12 mouse cellular contexts compared by ENCODE assay signal in the genomic region with DNA sequence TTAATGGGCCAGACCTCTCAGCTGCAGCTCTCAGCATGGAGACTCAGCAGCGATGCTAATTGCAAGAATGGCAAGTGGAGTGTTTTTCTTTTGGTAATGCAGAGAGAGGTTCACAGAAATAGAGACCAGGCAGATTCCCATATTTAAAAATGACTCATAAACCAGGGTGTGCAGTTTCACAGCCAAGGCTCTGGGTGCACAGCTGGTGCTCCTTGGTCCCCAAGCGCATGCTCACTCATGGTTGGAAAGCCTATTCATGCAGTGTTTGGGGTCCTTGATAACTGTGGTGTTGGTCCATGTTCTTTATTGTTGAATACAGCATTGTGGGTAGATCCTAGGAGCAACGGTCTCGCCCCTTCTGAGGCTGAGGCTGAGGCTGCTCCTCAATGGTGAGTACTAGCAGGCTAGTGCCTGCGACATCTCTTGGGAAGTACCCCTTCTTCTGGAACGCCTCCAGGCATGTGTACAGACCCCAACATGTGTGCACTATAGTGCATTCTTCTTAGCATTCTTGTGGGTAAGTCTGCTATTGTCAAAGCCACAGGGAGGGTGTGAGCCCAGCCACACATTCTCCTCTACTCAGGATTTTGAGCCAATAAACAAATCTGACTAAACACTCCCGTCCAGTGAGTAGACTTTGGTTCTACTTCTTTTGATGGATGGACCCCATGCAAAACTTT. TPM values are rescaled to one million over a fixed set of nuclear protein-coding genes. Genes with fewer than 3 reads are reported as not detected.
DNase-seq lines count a peak whose midpoint lies in the region; ATAC-seq and TF ChIP-seq lines count a peak whose summit lies in the region.
"Had no signal": no experiment of that assay in that cellular context is flagged by ENCODE, and none has a peak within 500 bp of the region (broad histone marks: within the 10 kb centered on the region; RNA-seq: fewer than 3 reads in every experiment).

No protein-coding gene starts in this region.

- H3K36me3 ChIP-seq in forebrain, embryonic 10.5 days (replicated peaks): no peaks in the 10 kb centered on the region
- no peaks in the 10 kb centered on the region for H3K36me3 ChIP-seq in forebrain, embryonic 16.5 days (ENCODE audit: control insufficient read depth, insufficient read depth)
- no peaks in the 10 kb centered on the region for H3K36me3 ChIP-seq in heart, postnatal 0 days (replicated peaks; ENCODE audit: control insufficient read depth, insufficient read depth, low read length)
- H3K36me3 ChIP-seq in limb, embryonic 11.5 days (ENCODE audit: control insufficient read depth, insufficient read depth, low read length): no peaks in the 10 kb centered on the region

- H3K4me3 ChIP-seq in forebrain, embryonic 10.5 days: no peak overlapping the region
- H3K4me3 ChIP-seq in forebrain, embryonic 16.5 days (replicated peaks; ENCODE audit: low read length): no peak overlapping the region
- no peak overlapping the region for H3K4me3 ChIP-seq in heart, postnatal 0 days (ENCODE audit: low read depth, low read length)
- no peak overlapping the region for H3K4me3 ChIP-seq in limb, embryonic 11.5 days (ENCODE audit: low read depth, low read length)

- no peak for TF ChIP-seq CTCF in heart, postnatal 0 days (IDR thresholded peaks at IDR 0.05; ENCODE audit: low read depth)
- TF ChIP-seq CTCF in brain, embryonic 14.5 days (IDR thresholded peaks at IDR 0.05; ENCODE audit: borderline replicate concordance, extremely low read depth, insufficient read depth, insufficient read length): no peak

- TF ChIP-seq EP300 in heart, postnatal 0 days (IDR thresholded peaks at IDR 0.05; ENCODE audit: low read depth): no peak

- no peak overlapping the region for H3K9ac ChIP-seq in forebrain, embryonic 16.5 days (replicated peaks; ENCODE audit: low read depth, low read length)
- no peak overlapping the region for H3K9ac ChIP-seq in heart, postnatal 0 days (replicated peaks; ENCODE audit: low read depth, low read length)
- H3K9ac ChIP-seq in limb, embryonic 11.5 days (ENCODE audit: low read length): no peak overlapping the region

- no peaks in the 10 kb centered on the region for H3K27me3 ChIP-seq in forebrain, embryonic 10.5 days (ENCODE audit: poor library complexity, severe bottlenecking)
- H3K27me3 ChIP-seq in forebrain, embryonic 16.5 days (replicated peaks; ENCODE audit: control insufficient read depth, insufficient read depth, low read length): no peaks in the 10 kb centered on the region
- H3K27me3 ChIP-seq in heart, postnatal 0 days (ENCODE audit: control insufficient read depth, insufficient read depth, low read length): no peaks in the 10 kb centered on the region
- no peaks in the 10 kb centered on the region for H3K27me3 ChIP-seq in limb, embryonic 11.5 days (ENCODE audit: control insufficient read depth, insufficient read depth, low read length)

- H3K4me2 ChIP-seq in forebrain, embryonic 16.5 days (ENCODE audit: low read length): no peak overlapping the region
- peak overlapping the region; percentile 30 for H3K4me2 ChIP-seq in heart, postnatal 0 days (ENCODE audit: low read depth, low read length)
- H3K4me2 ChIP-seq in limb, embryonic 11.5 days (ENCODE audit: low read depth, severe bottlenecking): no peak overlapping the region
- H3K4me2 ChIP-seq: midbrain, embryonic 11.5 days had no signal

- H3K27ac ChIP-seq in forebrain, embryonic 10.5 days: peak overlapping the region; percentile 20; the same call in 1 of the 2 replicates
- H3K27ac ChIP-seq in forebrain, embryonic 16.5 days (ENCODE audit: low read length): no peak overlapping the region
- peak overlapping the region; percentile 84 for H3K27ac ChIP-seq in heart, postnatal 0 days (ENCODE audit: low read depth)
- peak overlapping the region; percentile 84 for H3K27ac ChIP-seq in limb, embryonic 11.5 days (replicated peaks; ENCODE audit: low read depth, low read length)

- peaks cover 28% of the 10 kb centered on the region for H3K4me1 ChIP-seq in forebrain, embryonic 10.5 days
- peaks cover 6% of the 10 kb centered on the region for H3K4me1 ChIP-seq in forebrain, embryonic 16.5 days (replicated peaks; ENCODE audit: control insufficient read depth, insufficient read depth, low read length)
- H3K4me1 ChIP-seq in heart, postnatal 0 days (ENCODE audit: control insufficient read depth, insufficient read depth): peaks cover 23% of the 10 kb centered on the region
- peaks cover 13% of the 10 kb centered on the region for H3K4me1 ChIP-seq in limb, embryonic 11.5 days (ENCODE audit: control insufficient read depth, insufficient read depth, low read length)

- no peak for DNase-seq in forebrain, embryonic 10.5 days (ENCODE audit: extremely low spot score, low spot score)
- no peak for DNase-seq in heart, postnatal 0 days (ENCODE audit: low spot score)
- DNase-seq in heart, adult 9 months (ENCODE audit: low spot score in 2 of 2): no peak
- DNase-seq in brain, embryonic 14.5 days (ENCODE audit: low read depth): peak; percentile 28
- DNase-seq in limb, embryonic 11.5 days (ENCODE audit: low spot score): no peak
- no peak for DNase-seq in adrenal gland, postnatal 36 days
- no peak for DNase-seq in adipocyte (ENCODE audit: low spot score)
- DNase-seq: kidney, adult 8-10 months; liver; thymus, adult 2 months had no signal

- TF ChIP-seq POLR2A in brain, embryonic 14.5 days (IDR thresholded peaks at IDR 0.05; ENCODE audit: borderline replicate concordance, extremely low read depth, insufficient read depth, insufficient read length, poor library complexity, severe bottlenecking): no peak

- no peak for ATAC-seq in forebrain, embryonic 16.5 days
- ATAC-seq in heart, postnatal 0 days (ENCODE audit: insufficient read depth, low read depth): peak; percentile 20
- peak; percentile 49 for ATAC-seq in limb, embryonic 11.5 days (ENCODE audit: insufficient number of reproducible peaks, low FRiP score, low TSS enrichment, low read depth)

- no peaks in the 10 kb centered on the region for H3K9me3 ChIP-seq in forebrain, embryonic 10.5 days
- no peaks in the 10 kb centered on the region for H3K9me3 ChIP-seq in forebrain, embryonic 16.5 days (ENCODE audit: control insufficient read depth, low read length)
- no peaks in the 10 kb centered on the region for H3K9me3 ChIP-seq in heart, postnatal 0 days (replicated peaks; ENCODE audit: control insufficient read depth, low read length)
- H3K9me3 ChIP-seq in limb, embryonic 11.5 days (ENCODE audit: control insufficient read depth, low read length): no peaks in the 10 kb centered on the region

- WGBS in forebrain, embryonic 10.5 days: 62% methylated on average over 7 of the region's 7 CpGs
- 54% methylated on average over 7 of the region's 7 CpGs for WGBS in forebrain, embryonic 16.5 days
- WGBS in heart, postnatal 0 days: 51% methylated on average over 7 of the region's 7 CpGs
- WGBS in limb, embryonic 11.5 days: 32% methylated on average over 7 of the region's 7 CpGs

RNA-seq across cellular contexts. Expression of a gene that starts 46.2 kb away (rescaled TPM):
- 11.6 and 14.2 TPM in 2 replicates for polyA plus RNA-seq in forebrain, embryonic 10.5 days (2016; fragmentation: Nextera tagmentation; extraction: Ambion mirVana)
- polyA plus RNA-seq in forebrain, embryonic 16.5 days (2015; fragmentation: Nextera tagmentation; extraction: Ambion mirVana): 12.4 and 17.7 TPM in 2 replicates
- total RNA-seq in heart, postnatal 0 days (2014; rRNA removed; ENCODE audit: low replicate concordance): 14.7 and 19.9 TPM in 2 replicates
- polyA plus RNA-seq in heart, postnatal 0 days (2015; fragmentation: Nextera tagmentation; extraction: Ambion mirVana): 20.2 and 21.4 TPM in 2 replicates
- polyA plus RNA-seq in brain, embryonic 14.5 days (2012; rRNA removed): 5.3 and 5.7 TPM in 2 replicates
- polyA plus RNA-seq in limb, embryonic 11.5 days (2014; fragmentation: Nextera tagmentation; extraction: Ambion mirVana): 21.2 and 21.8 TPM in 2 replicates
- 10 to 100 TPM; 43.6 to 66.9 TPM for total RNA-seq in adrenal gland, postnatal 36 days (2021)
